Mouse (Mus musculus) layer of hippocampus, postnatal 14 days (tissue): Measurements from ENCODE around the gene Serpinb6c. TPM values are rescaled to one million over a fixed set of nuclear protein-coding genes. Genes with fewer than 3 reads are reported as not detected.
"Not testable (repeated sequence)": the region's sequence is repeated elsewhere in the genome, so short reads cannot be mapped to it uniquely, and the experiment has no call there.

ENCODE experiments used
- DNase-seq, 2 experiments: peaks; one replicate each; pipeline ENCODE4 v3.0.0; 2021 to 2022; ENCODE audit warnings: low spot score in 2 of 2, mixed read lengths in 1 of 2
- long read RNA-seq, 2 experiments: library from polyadenylated mRNA; stranded (forward); transcript quantifications; one replicate each; pipeline ENCODE4 v2.0.0; 2021
- total RNA-seq, 2 experiments: library from RNA; stranded (reverse); gene quantifications; 2 replicates each; pipeline ENCODE4 v1.2.3; 2021

The Serpinb6c gene
- under 1 TPM; 0.38 to 0.58 TPM for total RNA-seq
- long read RNA-seq, experiment 1, partial matches to known transcripts: 0 of 1 reads
- long read RNA-seq, experiment 1, other reads (novel, unspliced or antisense): 0 of 1 reads
- long read RNA-seq, experiment 2: 0 reads

- DNase-seq: no peak
Observed at GRCm38 (mm10) chr13:33905176-33905954, at the start of gene Serpinb6c. Gene Serpinb6c (minus strand): TSS chr13:33905708.

GRCm38 (mm10) chr13:33952947-33953346 lies 47.4 kb upstream of the Serpinb6c start:
- no peak for DNase-seq

- no peak for DNase-seq
Observed at GRCm38 (mm10) chr13:33952075-33952449, 46.6 kb upstream of the Serpinb6c start.

GRCm38 (mm10) chr13:33951308-33952074 lies 46.0 kb upstream of the Serpinb6c start:
- no peak for DNase-seq

GRCm38 (mm10) chr13:33942212-33942779 lies 36.8 kb upstream of the Serpinb6c start:
- DNase-seq: no peak

- no peak for DNase-seq
Observed at GRCm38 (mm10) chr13:33941288-33941808, 35.8 kb upstream of the Serpinb6c start.

- DNase-seq: not testable (repeated sequence)
Observed at GRCm38 (mm10) chr13:33937587-33937986, 32.1 kb upstream of the Serpinb6c start.

- no peak for DNase-seq
Observed at GRCm38 (mm10) chr13:33937151-33937550, 31.6 kb upstream of the Serpinb6c start.

GRCm38 (mm10) chr13:33935465-33936181 lies 30.1 kb upstream of the Serpinb6c start:
- peak; percentile 33 to 54 for DNase-seq

- DNase-seq: no peak
Observed at GRCm38 (mm10) chr13:33934743-33935142, 29.2 kb upstream of the Serpinb6c start.

GRCm38 (mm10) chr13:33930912-33931311 lies 25.4 kb upstream of the Serpinb6c start:
- DNase-seq: no peak

- no peak for DNase-seq
Observed at GRCm38 (mm10) chr13:33930281-33930680, 24.8 kb upstream of the Serpinb6c start.

GRCm38 (mm10) chr13:33921699-33922098 lies 16.2 kb upstream of the Serpinb6c start:
- DNase-seq: no peak

GRCm38 (mm10) chr13:33921041-33921440 lies 15.5 kb upstream of the Serpinb6c start:
- DNase-seq: no peak

GRCm38 (mm10) chr13:33906821-33907220 lies 1.3 kb upstream of the Serpinb6c start:
- no peak for DNase-seq

GRCm38 (mm10) chr13:33903290-33903689 lies 2.2 kb downstream of the Serpinb6c start:
- no peak for DNase-seq

- DNase-seq: peak in 1 of 2 experiments; percentile 31
Observed at GRCm38 (mm10) chr13:33894207-33894606, 11.3 kb downstream of the Serpinb6c start.

- DNase-seq: no peak
Observed at GRCm38 (mm10) chr13:33843308-33843707, 62.2 kb downstream of the Serpinb6c start, which contains the start of gene Serpinb6e. Gene Serpinb6e (minus strand): TSS chr13:33843408.

GRCm38 (mm10) chr13:33830751-33831150 lies 74.8 kb downstream of the Serpinb6c start:
- no peak for DNase-seq
